Mouse (Mus musculus) retina, postnatal 1 day (tissue): ENCODE results near the gene Trmt10c.
"Not testable (repeated sequence)": the region's sequence is repeated elsewhere in the genome, so short reads cannot be mapped to it uniquely, and the experiment has no call there.

Experiments used
- DNase-seq: peaks from one replicate; pipeline ENCODE4 v3.0.0-alpha.2; 2012

Gene Trmt10c

DNA sequence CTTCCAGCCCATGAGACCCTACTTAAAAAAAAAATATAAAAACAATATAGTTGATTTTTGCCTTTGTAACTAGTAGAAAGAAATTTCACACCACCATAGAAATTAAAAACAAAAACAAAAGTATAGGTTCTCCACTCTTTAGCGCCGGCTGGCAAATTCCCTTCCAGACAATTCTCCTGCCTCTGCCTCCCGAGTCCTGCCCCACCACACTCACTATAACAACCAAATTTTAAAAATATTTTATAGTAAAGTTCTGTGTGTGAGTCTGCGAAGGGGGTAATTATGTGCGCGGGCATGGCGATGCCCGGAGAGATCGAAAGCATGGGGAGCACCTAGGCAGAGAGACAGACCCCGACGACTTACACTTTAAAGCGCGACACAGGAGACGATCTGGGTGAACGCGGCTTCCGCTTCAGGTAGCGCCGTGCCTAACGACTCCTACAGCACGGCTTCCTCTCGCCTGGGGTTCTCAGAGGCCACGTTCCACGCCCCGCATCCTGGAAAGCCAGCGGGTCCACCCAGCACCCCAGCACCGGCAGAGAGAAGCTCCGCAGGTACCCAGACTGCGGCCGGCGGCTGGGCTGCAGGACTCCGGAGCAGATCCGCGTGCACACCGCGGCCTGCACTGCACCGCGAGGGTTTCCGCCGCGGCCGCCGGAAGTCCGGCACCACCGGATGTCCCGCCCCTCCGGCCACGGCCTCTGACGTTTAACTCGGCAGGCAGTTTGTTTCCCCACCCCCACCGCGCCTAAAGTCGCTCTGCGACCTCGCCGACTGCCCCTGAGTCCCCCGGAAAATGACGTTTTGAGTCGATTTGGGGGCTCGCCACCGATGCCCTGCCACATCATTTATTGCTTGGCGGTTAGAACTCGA, at the start of gene Trmt10c:
Gene Trmt10c, minus strand, starts transcription at position 682 of the 873 bp plus-strand sequence.
- DNase-seq: peak; percentile 95

GRCm38 (mm10) chr16:56086336-56086735, 48.7 kb upstream of the Trmt10c start:
- DNase-seq: no peak

DNA sequence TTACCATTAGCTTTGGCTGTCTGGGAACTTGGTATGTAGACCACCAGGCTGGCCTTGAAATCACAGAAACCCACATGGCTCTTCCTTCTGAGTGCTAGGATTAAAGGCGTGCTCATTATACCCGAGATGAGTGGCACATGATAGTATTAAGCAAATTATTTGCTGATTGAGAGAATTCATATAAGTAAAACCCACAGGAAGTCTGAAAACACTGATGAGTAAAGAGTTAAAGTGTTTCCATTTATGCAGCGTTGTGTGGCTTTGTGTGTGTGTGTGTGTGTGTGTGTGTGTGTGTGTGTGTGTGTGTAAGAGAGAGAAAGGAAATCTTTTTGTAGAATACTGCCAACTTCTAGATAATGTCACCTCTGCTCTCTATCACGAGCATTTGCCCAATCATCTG, 44.1 kb upstream of the Trmt10c start:
- no peak for DNase-seq

DNA sequence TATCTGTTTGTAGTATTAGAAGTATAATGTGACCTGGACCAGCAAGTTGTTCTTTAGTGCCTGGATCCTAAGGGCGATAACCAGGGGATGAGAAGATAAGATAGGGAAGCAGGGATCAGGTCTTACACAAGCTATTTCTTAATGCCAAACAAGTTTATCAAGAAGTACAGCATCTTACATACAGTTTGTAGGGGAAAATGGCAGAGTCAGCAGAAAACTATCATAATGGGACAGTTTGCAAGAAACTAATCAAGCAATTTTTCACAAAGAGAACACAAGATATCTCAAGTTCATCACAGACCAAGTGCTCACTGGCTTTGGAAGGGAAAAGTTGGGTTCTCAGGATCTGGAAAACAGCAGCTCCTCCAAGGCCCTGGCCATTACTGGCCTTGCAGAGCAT, 41.8 kb upstream of the Trmt10c start:
- no peak for DNase-seq

DNA sequence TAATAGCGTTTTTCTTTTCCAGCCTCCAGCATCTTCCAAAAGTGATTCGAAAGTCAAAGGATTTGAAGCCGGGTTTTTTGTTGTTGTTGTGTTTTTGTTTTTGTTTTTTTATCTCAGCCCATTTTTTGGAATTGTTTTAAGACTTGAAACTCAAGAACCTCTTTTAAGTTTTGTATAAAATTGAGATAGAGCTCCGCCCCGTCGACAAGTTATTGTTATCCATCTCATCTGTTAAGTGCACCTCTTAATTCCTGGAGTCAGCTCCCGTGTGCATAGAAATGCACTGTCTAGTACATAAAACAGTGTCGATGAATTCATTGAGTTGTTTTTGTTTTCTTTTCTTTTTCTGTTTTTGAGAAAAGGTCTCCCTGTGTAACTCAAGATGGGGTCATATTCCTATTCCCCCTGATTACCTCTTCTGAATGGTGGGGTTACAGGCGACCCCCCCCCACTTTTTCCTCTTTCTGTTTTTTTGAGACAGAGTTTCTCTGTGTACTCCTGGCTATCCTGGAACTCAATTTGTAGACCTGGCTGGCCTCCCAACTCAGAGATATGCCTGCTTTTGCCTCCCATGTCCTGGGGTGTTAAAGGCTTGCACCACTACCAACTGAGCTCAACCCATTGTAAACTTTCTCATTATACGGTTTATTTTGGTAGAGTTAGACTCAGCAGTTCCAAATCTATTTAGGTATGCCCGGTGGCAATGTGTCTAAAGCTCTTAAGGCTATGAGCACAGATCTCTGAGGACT, 38.7 kb upstream of the Trmt10c start:
- DNase-seq: no peak

DNA sequence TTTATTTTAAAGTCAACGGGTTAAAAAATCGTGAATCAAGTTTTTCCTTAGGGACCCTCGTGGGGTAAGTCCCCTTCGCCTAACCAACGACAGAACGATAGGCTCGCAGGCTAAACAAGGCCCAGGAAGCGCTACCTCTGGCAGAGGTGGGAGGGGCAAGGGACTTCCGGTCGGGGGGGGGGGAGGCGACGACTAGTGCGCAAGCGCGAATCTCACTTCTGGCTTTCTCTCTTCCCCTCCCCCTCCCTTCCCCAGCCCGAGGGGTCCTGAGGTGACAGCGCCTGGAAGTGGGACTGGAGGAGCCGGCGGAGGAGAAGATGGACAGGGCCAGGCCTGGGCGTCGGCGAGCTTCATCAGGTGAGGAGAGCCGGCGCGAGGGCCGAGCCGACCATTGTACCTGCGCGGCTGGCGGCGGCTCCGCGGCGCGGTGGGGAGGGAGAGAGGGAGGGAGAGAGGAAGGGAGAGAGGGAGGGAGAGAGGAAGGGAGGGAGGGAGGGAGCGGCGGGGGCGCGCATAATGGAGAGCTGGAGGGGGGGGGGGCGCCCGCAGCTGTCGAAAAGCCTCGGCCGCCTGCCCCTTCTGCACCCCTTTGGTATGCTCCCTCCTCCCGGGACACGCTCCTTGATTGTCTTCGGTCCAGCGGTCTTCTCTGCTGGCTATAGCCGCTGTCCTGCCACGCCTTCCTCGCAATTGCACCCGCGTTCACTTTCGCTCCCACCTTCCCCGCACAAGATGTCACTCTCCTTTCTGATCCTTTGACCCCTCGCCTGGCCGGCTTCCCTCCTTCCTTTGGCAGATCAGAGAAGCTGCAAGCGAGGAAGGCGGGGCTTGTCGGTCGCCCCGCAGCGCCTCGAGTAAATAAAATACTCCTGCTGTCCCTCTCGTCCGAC, 37.8 kb upstream of the Trmt10c start:
- peak; percentile 95 for DNase-seq

GRCm38 (mm10) chr16:56074565-56074964, 36.9 kb upstream of the Trmt10c start:
- peak; percentile 6 for DNase-seq

GRCm38 (mm10) chr16:56074122-56074521, 36.5 kb upstream of the Trmt10c start:
- DNase-seq: no peak

GRCm38 (mm10) chr16:56073150-56073549, 35.5 kb upstream of the Trmt10c start:
- not testable (repeated sequence) for DNase-seq

- DNase-seq: no peak
These were observed 34.9 kb upstream of the Trmt10c start for GRCm38 (mm10) chr16:56072533-56072932.

DNA sequence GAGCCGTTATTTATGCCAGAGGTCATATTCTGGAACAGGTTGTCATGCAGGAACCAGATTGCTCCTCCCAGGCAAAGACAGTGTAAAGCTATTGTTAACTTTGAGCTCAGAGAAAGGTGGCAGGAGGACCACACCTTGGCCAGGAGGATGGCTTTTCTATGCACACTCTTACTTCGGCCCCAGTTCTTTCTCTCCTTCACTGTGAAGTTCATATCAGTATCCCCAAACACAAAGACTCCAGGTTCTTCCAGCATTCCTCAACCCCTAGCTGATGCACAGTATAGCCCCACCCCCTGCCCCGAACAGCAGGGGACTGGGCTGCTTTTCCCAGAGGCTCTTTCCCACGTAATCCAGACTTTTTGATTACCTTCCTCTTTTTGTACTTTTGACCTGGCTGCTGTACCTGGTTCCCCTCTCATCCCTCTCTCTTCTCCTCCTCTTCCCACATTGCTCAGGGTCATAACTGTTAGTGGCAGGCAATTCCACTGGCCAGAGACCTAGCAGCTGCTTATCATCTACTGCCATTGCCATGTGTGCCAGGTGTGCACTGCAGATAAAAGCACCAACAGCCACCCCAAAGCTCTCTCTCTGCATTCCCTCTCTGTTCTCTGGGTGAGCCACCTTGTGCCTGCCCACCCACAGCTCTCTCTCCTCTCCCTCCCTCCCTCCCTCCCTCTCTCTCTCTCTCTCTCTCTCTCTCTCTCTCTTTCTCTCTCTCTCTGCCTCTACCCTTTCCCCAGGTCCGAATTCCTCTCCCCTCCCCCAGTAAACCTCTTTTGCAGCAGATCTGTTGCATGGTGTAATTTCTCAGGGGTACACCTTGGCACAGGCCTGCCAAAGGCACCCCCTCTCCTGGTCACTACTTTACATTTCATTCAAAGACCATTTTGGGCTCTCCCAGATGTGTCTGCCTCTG, 34.0 kb upstream of the Trmt10c start:
- no peak for DNase-seq

DNA sequence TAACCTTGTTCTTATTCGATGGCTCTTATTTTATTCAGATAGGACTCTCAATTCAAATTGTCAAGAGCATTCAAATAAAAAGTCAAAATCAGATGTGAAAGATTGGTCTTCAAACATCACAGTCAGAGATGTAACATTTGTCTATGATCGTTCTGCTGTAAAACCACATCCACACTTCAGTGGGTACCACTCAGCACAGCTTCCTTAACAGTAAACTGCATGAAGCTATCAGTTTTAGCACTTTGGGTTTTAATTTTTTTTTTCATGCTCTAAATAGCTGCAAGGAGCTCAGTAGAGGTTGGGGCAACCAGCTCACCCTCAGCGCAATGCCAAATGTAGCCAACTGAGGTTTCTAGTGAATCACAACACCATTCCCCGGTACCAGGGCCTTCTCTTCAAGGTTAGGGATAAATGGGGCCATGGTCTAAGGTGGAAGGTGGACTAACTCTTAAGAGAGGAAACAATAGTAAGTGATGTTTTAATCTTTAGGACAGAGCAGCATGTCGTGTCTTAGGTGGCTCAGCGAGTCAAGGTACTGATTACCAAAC, 31.0 kb upstream of the Trmt10c start:
- no peak for DNase-seq

GRCm38 (mm10) chr16:56066113-56066512, 28.5 kb upstream of the Trmt10c start:
- no peak for DNase-seq

- peak; percentile 94 for DNase-seq
These were observed 26.8 kb upstream of the Trmt10c start for GRCm38 (mm10) chr16:56064334-56064990.

GRCm38 (mm10) chr16:56062981-56063380, 25.4 kb upstream of the Trmt10c start:
- DNase-seq: no peak

GRCm38 (mm10) chr16:56061995-56062594, 24.5 kb upstream of the Trmt10c start:
- DNase-seq: no peak

- DNase-seq: no peak
These were observed 20.5 kb upstream of the Trmt10c start for GRCm38 (mm10) chr16:56058151-56058550.

GRCm38 (mm10) chr16:56056944-56057590, 19.4 kb upstream of the Trmt10c start:
- no peak for DNase-seq

DNA sequence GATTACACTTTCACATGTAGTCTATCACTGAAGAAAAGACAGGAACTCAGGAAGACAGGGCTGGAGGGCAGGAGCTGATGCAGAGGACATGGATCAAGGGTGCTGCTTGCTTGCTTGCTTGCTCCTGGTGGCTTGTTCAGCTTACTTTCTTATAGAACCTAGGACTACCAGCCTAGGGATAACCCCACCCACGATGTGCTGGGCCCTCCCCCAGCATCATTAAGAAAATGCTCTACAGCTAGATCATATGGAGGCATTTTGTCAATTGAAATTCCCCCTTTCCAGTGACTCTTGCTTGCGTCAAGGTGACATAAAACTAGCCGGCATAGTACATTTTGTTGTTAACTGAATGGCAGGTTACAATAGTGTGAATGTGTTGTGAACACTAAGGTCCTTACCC, 18.3 kb upstream of the Trmt10c start:
- no peak for DNase-seq

GRCm38 (mm10) chr16:56048038-56048437, 10.4 kb upstream of the Trmt10c start, which contains the start of gene Senp7:
TSS of gene Senp7 (plus strand) at chr16:56048338.
- not testable (repeated sequence) for DNase-seq
